Mouse (Mus musculus): ENCODE measurements around the gene Actr3b.

The Actr3b gene

GRCm38 (mm10) chr5:25889746-25890382 is 130.1 kb downstream of the Actr3b start:
- no peak for DNase-seq (ENCODE audit: low spot score)

- DNase-seq (ENCODE audit: low spot score), result no peak
These were observed 131.5 kb downstream of the Actr3b start for GRCm38 (mm10) chr5:25891321-25891720.
